ENCODE assay signal across 8 mouse cellular contexts in the genomic region with DNA sequence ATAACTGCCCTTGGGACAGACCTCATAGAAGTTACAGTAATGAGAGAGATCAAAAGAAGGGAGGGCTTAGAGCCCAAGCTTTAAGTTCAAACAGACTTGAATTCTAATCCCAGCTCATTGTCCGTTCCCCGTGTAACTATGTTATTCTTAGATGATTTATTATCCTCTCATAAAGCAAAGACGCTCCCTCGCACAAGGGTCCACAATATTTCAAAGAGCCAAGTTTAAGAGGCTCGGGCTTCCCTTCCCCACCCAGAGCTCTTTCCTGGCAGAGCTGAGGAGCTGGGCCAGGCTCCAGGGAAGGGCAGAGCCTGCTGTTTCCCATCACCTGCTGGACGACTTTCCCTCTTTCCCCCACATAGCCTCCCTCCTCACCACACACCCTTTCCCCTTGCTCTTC. TPM values are rescaled to one million over a fixed set of nuclear protein-coding genes. Genes with fewer than 3 reads are reported as not detected.
DNase-seq lines count a peak whose midpoint lies in the region; ATAC-seq lines count a peak whose summit lies in the region.
"Had no signal": no experiment of that assay in that cellular context is flagged by ENCODE, and none has a peak within 500 bp of the region (broad histone marks: within the 10 kb centered on the region; RNA-seq: fewer than 3 reads in every experiment).

No protein-coding gene starts in this region.

- DNase-seq in urinary bladder, adult 18-20 months (ENCODE audit: low spot score in 2 of 2): peak; percentile 26 to 65
- DNase-seq in urinary bladder, adult 2 months (ENCODE audit: low spot score): no peak
- peak; percentile 64 for DNase-seq in heart, postnatal 36 days
- peak; percentile 60 to 65 for DNase-seq in lung, adult 18-20 months
- DNase-seq in embryo, embryonic 10 days (ENCODE audit: low spot score): no peak
- DNase-seq in c-Kit-positive CD71-positive TER-119-positive erythroid progenitor cells, embryonic 14.5 days (ENCODE audit: low spot score): no peak
- DNase-seq: layer of hippocampus, postnatal 36 days had no signal

- intact Hi-C loops in heart, postnatal 36 days (cut with DNase I): no loop called here

- no peak for ATAC-seq in activated CD4-positive, CD25-positive, alpha-beta regulatory T cell, adult 4 months

RNA-seq across cellular contexts. Expression of gene Rhoj, which starts 44.3 kb away (rescaled TPM):
- polyA plus RNA-seq in urinary bladder, adult 2 months (2012; rRNA removed): 109 and 121 TPM in 2 replicates
- total RNA-seq in heart, postnatal 36 days (2021): 10 to 100 TPM; 28.3 to 37.8 TPM
- polyA plus RNA-seq in activated CD4-positive, CD25-positive, alpha-beta regulatory T cell, adult 4 months (2017; shearing (Covaris generic)): not detected

Comparison
In these comparisons a context has a peak if more than half of its experiments do, and no peak if none do; other contexts are left out.
1. DNase-seq: peak in urinary bladder, adult 18-20 months (2 of 2), heart, postnatal 36 days (2 of 2) and lung, adult 18-20 months (2 of 2); none in urinary bladder, adult 2 months (single experiment), embryo, embryonic 10 days (single experiment) and c-Kit-positive CD71-positive TER-119-positive erythroid progenitor cells, embryonic 14.5 days (single experiment).
2. RNA of gene Rhoj, which starts 44.3 kb away (polyA plus RNA-seq): 109 to 121 TPM in urinary bladder, adult 2 months; not detected in activated CD4-positive, CD25-positive, alpha-beta regulatory T cell, adult 4 months; every median in the first group is over 100 times any median in the second.